Comparison of ENCODE assay signal across 8 mouse cellular contexts in the genomic region with DNA sequence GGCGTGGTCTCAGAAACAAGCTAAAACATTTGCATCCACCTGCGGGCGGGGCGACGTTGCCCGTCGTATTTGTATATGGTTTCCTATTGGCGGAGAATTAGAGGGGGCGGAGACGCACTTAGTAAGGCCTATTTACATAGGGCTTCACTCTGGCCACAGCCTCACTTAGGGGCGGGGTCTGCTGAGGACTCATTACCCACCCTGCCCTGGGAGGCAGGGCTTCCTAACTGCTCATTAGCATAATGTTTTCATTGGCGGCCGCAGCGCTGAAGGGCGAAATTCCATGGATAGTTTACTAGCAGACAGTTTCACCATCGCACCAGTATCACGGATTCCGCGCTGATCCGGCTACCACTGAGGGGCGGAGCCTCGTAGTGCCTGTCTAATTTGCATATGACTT. TPM values are rescaled to one million over a fixed set of nuclear protein-coding genes. Genes with fewer than 3 reads are reported as not detected.
DNase-seq lines count a peak whose midpoint lies in the region; ATAC-seq and TF ChIP-seq lines count a peak whose summit lies in the region.

No protein-coding gene starts in this region.

- peak; percentile 91 to 94 for DNase-seq in CD8-positive naive resting alpha-beta T cell, adult 2 months (ENCODE audit: low read depth in 2 of 2, low spot score in 2 of 2)
- peak; percentile 95 for DNase-seq in c-Kit-positive CD71-negative TER-119-negative erythroid progenitor cells, embryonic 14.5 days (ENCODE audit: low read depth)
- DNase-seq in forebrain, embryonic 10.5 days (ENCODE audit: extremely low spot score, low spot score), result peak; percentile 95
- DNase-seq in kidney, postnatal 25 days, result peak; percentile 99
- DNase-seq in liver, embryonic 14.5 days (ENCODE audit: low read depth in 3 of 3, low spot score in 3 of 3), result peak; percentile 98 to 99 (median 99)
- peak; percentile 95 for DNase-seq in neural tube, embryonic 11.5 days (ENCODE audit: low spot score)
- peak; percentile 94 for DNase-seq in stomach, postnatal 0 days (ENCODE audit: low spot score)

- no peak; the same call in 1 of the 2 replicates for TF ChIP-seq CTCF in liver, embryonic 14.5 days (IDR thresholded peaks at IDR 0.05; ENCODE audit: low read depth)
- TF ChIP-seq CTCF in stomach, postnatal 0 days (IDR thresholded peaks at IDR 0.05; ENCODE audit: low read depth), result no peak

- peaks cover 26% of the 10 kb centered on the region for H3K36me3 ChIP-seq in forebrain, embryonic 10.5 days (replicated peaks)
- no peaks in the 10 kb centered on the region for H3K36me3 ChIP-seq in heart, embryonic 15.5 days
- H3K36me3 ChIP-seq in liver, embryonic 14.5 days (replicated peaks; ENCODE audit: control insufficient read depth, insufficient read depth, low read depth), result no peaks in the 10 kb centered on the region
- H3K36me3 ChIP-seq in neural tube, embryonic 11.5 days (ENCODE audit: control insufficient read depth, insufficient read depth, low read length), result 0 out of 2 replicates have a peak, but pooled peaks cover under 1% of the 10 kb centered on the region
- H3K36me3 ChIP-seq in stomach, postnatal 0 days (ENCODE audit: control insufficient read depth, insufficient read depth, low read length), result no peaks in the 10 kb centered on the region

- no peaks in the 10 kb centered on the region for H3K9me3 ChIP-seq in forebrain, embryonic 10.5 days
- no peaks in the 10 kb centered on the region for H3K9me3 ChIP-seq in heart, embryonic 15.5 days (replicated peaks)
- H3K9me3 ChIP-seq in liver, embryonic 14.5 days (ENCODE audit: control insufficient read depth, low read length), result no peaks in the 10 kb centered on the region
- H3K9me3 ChIP-seq in neural tube, embryonic 11.5 days (ENCODE audit: control insufficient read depth, low read length), result no peaks in the 10 kb centered on the region
- H3K9me3 ChIP-seq in stomach, postnatal 0 days (ENCODE audit: control insufficient read depth, low read length), result no peaks in the 10 kb centered on the region

- H3K4me2 ChIP-seq in heart, embryonic 15.5 days, result peak overlapping the region; percentile 75
- peak overlapping the region; percentile 97 for H3K4me2 ChIP-seq in liver, embryonic 14.5 days (ENCODE audit: low read depth)
- peak overlapping the region; percentile 79 for H3K4me2 ChIP-seq in neural tube, embryonic 11.5 days (ENCODE audit: low read depth)
- H3K4me2 ChIP-seq in stomach, postnatal 0 days (replicated peaks; ENCODE audit: low read depth), result peak overlapping the region; percentile 90

- under 1% methylated on average over 22 of the region's 22 CpGs for WGBS in forebrain, embryonic 10.5 days
- under 1% methylated on average over 22 of the region's 22 CpGs for WGBS in heart, embryonic 15.5 days
- WGBS in liver, embryonic 14.5 days (ENCODE audit: insufficient replicate concordance), result under 1% methylated on average over 22 of the region's 22 CpGs
- under 1% methylated on average over 22 of the region's 22 CpGs for WGBS in neural tube, embryonic 11.5 days
- WGBS in stomach, postnatal 0 days, result under 1% methylated on average over 22 of the region's 22 CpGs

- peak overlapping the region; percentile 80 for H3K4me3 ChIP-seq in forebrain, embryonic 10.5 days
- peak overlapping the region; percentile 74 for H3K4me3 ChIP-seq in heart, embryonic 15.5 days
- H3K4me3 ChIP-seq in liver, embryonic 14.5 days (ENCODE audit: insufficient read depth in 1 of 2, low read depth in 2 of 2, low read length in 2 of 2), result peak overlapping the region; percentile 92 to 97
- H3K4me3 ChIP-seq in neural tube, embryonic 11.5 days (ENCODE audit: low read depth, low read length), result peak overlapping the region; percentile 86
- H3K4me3 ChIP-seq in stomach, postnatal 0 days (ENCODE audit: low read depth, low read length), result peak overlapping the region; percentile 65

- peak; percentile 92 for ATAC-seq in heart, embryonic 15.5 days (replicated peaks; ENCODE audit: insufficient number of reproducible peaks, insufficient read depth, low FRiP score, low read depth)
- peak; percentile 84 for ATAC-seq in liver, embryonic 14.5 days (ENCODE audit: insufficient read depth)
- ATAC-seq in neural tube, embryonic 11.5 days (ENCODE audit: insufficient read depth, low FRiP score, low TSS enrichment), result peak; percentile 94
- ATAC-seq in stomach, postnatal 0 days (ENCODE audit: low FRiP score, low TSS enrichment), result peak; percentile 91

- no peak for TF ChIP-seq EP300 in liver, embryonic 14.5 days (IDR thresholded peaks at IDR 0.05; ENCODE audit: low read depth)
- no peak for TF ChIP-seq EP300 in stomach, postnatal 0 days (optimal IDR thresholded peaks at IDR 0.05)

- peak overlapping the region; percentile 92 for H3K9ac ChIP-seq in heart, embryonic 15.5 days
- H3K9ac ChIP-seq in liver, embryonic 14.5 days (replicated peaks), result peak overlapping the region; percentile 96
- peak overlapping the region; percentile 55; the same call in 1 of the 2 replicates for H3K9ac ChIP-seq in neural tube, embryonic 11.5 days (ENCODE audit: low read length)
- peak overlapping the region; percentile 92 for H3K9ac ChIP-seq in stomach, postnatal 0 days (ENCODE audit: low read length)

- peaks cover 73% of the 10 kb centered on the region for H3K4me1 ChIP-seq in forebrain, embryonic 10.5 days
- H3K4me1 ChIP-seq in heart, embryonic 15.5 days (replicated peaks), result peaks cover 61% of the 10 kb centered on the region
- H3K4me1 ChIP-seq in liver, embryonic 14.5 days (replicated peaks; ENCODE audit: control insufficient read depth in 2 of 2, insufficient read depth in 2 of 2, low read length in 1 of 2), result peaks cover 31 to 42% of the 10 kb centered on the region in 2 experiments
- H3K4me1 ChIP-seq in neural tube, embryonic 11.5 days (ENCODE audit: control insufficient read depth, insufficient read depth, low read length), result peaks cover 20% of the 10 kb centered on the region
- peaks cover 8% of the 10 kb centered on the region for H3K4me1 ChIP-seq in stomach, postnatal 0 days (replicated peaks; ENCODE audit: control insufficient read depth, insufficient read depth)

- H3K27me3 ChIP-seq in forebrain, embryonic 10.5 days (ENCODE audit: poor library complexity, severe bottlenecking), result peaks cover 38% of the 10 kb centered on the region
- no peaks in the 10 kb centered on the region for H3K27me3 ChIP-seq in heart, embryonic 15.5 days
- peaks cover 21% of the 10 kb centered on the region for H3K27me3 ChIP-seq in liver, embryonic 14.5 days (ENCODE audit: control insufficient read depth, insufficient read depth, low read length)
- peaks cover 28% of the 10 kb centered on the region for H3K27me3 ChIP-seq in neural tube, embryonic 11.5 days (ENCODE audit: control insufficient read depth, insufficient read depth, low read length)
- H3K27me3 ChIP-seq in stomach, postnatal 0 days (ENCODE audit: control insufficient read depth, insufficient read depth, low read length), result no peaks in the 10 kb centered on the region

- H3K27ac ChIP-seq in forebrain, embryonic 10.5 days, result peak overlapping the region; percentile 92
- peak overlapping the region; percentile 92 for H3K27ac ChIP-seq in heart, embryonic 15.5 days
- H3K27ac ChIP-seq in liver, embryonic 14.5 days, result peak overlapping the region; percentile 97
- H3K27ac ChIP-seq in neural tube, embryonic 11.5 days (ENCODE audit: low read depth, low read length), result peak overlapping the region; percentile 87
- H3K27ac ChIP-seq in stomach, postnatal 0 days (replicated peaks), result peak overlapping the region; percentile 98

RNA-seq across cellular contexts. Expression of a gene that starts 0.7 kb away (rescaled TPM):
- 8.4 and 9.6 TPM in 2 replicates for polyA plus RNA-seq in forebrain, embryonic 10.5 days (2016; fragmentation: Nextera tagmentation; extraction: Ambion mirVana)
- polyA plus RNA-seq in heart, embryonic 15.5 days (2015; fragmentation: Nextera tagmentation; extraction: Ambion mirVana), result 16.2 and 19.6 TPM in 2 replicates
- 59.7 and 79.7 TPM in 2 replicates for polyA plus RNA-seq in liver, embryonic 14.5 days (2012; rRNA removed)
- 5.9 and 8.6 TPM in 2 replicates for polyA plus RNA-seq in liver, embryonic 14.5 days (2014; fragmentation: Nextera tagmentation; extraction: Ambion mirVana)
- 16.1 and 17.7 TPM in 2 replicates for polyA plus RNA-seq in neural tube, embryonic 11.5 days (2014; fragmentation: Nextera tagmentation; extraction: Ambion mirVana)
- 18.5 and 19.1 TPM in 2 replicates for polyA plus RNA-seq in stomach, postnatal 0 days (2015; fragmentation: Nextera tagmentation; extraction: Ambion mirVana)

RNA-seq across cellular contexts. Expression of a gene that starts 3.5 kb away (rescaled TPM):
- 222 and 226 TPM in 2 replicates for polyA plus RNA-seq in forebrain, embryonic 10.5 days (2016; fragmentation: Nextera tagmentation; extraction: Ambion mirVana)
- polyA plus RNA-seq in heart, embryonic 15.5 days (2015; fragmentation: Nextera tagmentation; extraction: Ambion mirVana), result 208 and 243 TPM in 2 replicates
- polyA plus RNA-seq in liver, embryonic 14.5 days (2012; rRNA removed), result 14.3 and 15.8 TPM in 2 replicates
- 33.8 and 39.7 TPM in 2 replicates for polyA plus RNA-seq in liver, embryonic 14.5 days (2014; fragmentation: Nextera tagmentation; extraction: Ambion mirVana)
- polyA plus RNA-seq in neural tube, embryonic 11.5 days (2014; fragmentation: Nextera tagmentation; extraction: Ambion mirVana), result 167 and 187 TPM in 2 replicates
- 236 and 245 TPM in 2 replicates for polyA plus RNA-seq in stomach, postnatal 0 days (2015; fragmentation: Nextera tagmentation; extraction: Ambion mirVana)

RNA-seq across cellular contexts. Expression of a gene that starts 11.4 kb away (rescaled TPM):
- 2.9 and 3.1 TPM in 2 replicates for polyA plus RNA-seq in forebrain, embryonic 10.5 days (2016; fragmentation: Nextera tagmentation; extraction: Ambion mirVana)
- polyA plus RNA-seq in heart, embryonic 15.5 days (2015; fragmentation: Nextera tagmentation; extraction: Ambion mirVana), result 2.1 and 3.9 TPM in 2 replicates
- polyA plus RNA-seq in liver, embryonic 14.5 days (2012; rRNA removed), result 11.2 and 12.7 TPM in 2 replicates
- 4.9 and 6.0 TPM in 2 replicates for polyA plus RNA-seq in liver, embryonic 14.5 days (2014; fragmentation: Nextera tagmentation; extraction: Ambion mirVana)
- polyA plus RNA-seq in neural tube, embryonic 11.5 days (2014; fragmentation: Nextera tagmentation; extraction: Ambion mirVana), result 4.3 and 7.0 TPM in 2 replicates
- 2.6 and 3.2 TPM in 2 replicates for polyA plus RNA-seq in stomach, postnatal 0 days (2015; fragmentation: Nextera tagmentation; extraction: Ambion mirVana)

RNA-seq across cellular contexts. Expression of a gene that starts 14.4 kb away (rescaled TPM):
- polyA plus RNA-seq in forebrain, embryonic 10.5 days (2016; fragmentation: Nextera tagmentation; extraction: Ambion mirVana), result 0.20 and 0.31 TPM in 2 replicates
- polyA plus RNA-seq in heart, embryonic 15.5 days (2015; fragmentation: Nextera tagmentation; extraction: Ambion mirVana), result 0.24 and 0.28 TPM in 2 replicates
- 0.01 and 0.03 TPM in 2 replicates for polyA plus RNA-seq in liver, embryonic 14.5 days (2012; rRNA removed)
- polyA plus RNA-seq in liver, embryonic 14.5 days (2014; fragmentation: Nextera tagmentation; extraction: Ambion mirVana), result 0.13 TPM in 1 of 2 replicates, not detected in the other
- polyA plus RNA-seq in neural tube, embryonic 11.5 days (2014; fragmentation: Nextera tagmentation; extraction: Ambion mirVana), result 0.16 and 0.30 TPM in 2 replicates
- polyA plus RNA-seq in stomach, postnatal 0 days (2015; fragmentation: Nextera tagmentation; extraction: Ambion mirVana), result 0.17 and 0.18 TPM in 2 replicates

RNA-seq across cellular contexts. Expression of a gene that starts 24.9 kb away (rescaled TPM):
- 165 and 167 TPM in 2 replicates for polyA plus RNA-seq in forebrain, embryonic 10.5 days (2016; fragmentation: Nextera tagmentation; extraction: Ambion mirVana)
- 56.7 and 66.6 TPM in 2 replicates for polyA plus RNA-seq in heart, embryonic 15.5 days (2015; fragmentation: Nextera tagmentation; extraction: Ambion mirVana)
- 22.3 and 24.7 TPM in 2 replicates for polyA plus RNA-seq in liver, embryonic 14.5 days (2012; rRNA removed)
- 58.4 TPM in 2 replicates for polyA plus RNA-seq in liver, embryonic 14.5 days (2014; fragmentation: Nextera tagmentation; extraction: Ambion mirVana)
- polyA plus RNA-seq in neural tube, embryonic 11.5 days (2014; fragmentation: Nextera tagmentation; extraction: Ambion mirVana), result 115 TPM in 2 replicates
- polyA plus RNA-seq in stomach, postnatal 0 days (2015; fragmentation: Nextera tagmentation; extraction: Ambion mirVana), result 46.9 and 50.3 TPM in 2 replicates

Comparison
In these comparisons a context has a peak if more than half of its experiments do, and no peak if none do; other contexts are left out.
1. Peak in every context shown above with its lines: DNase-seq, ATAC-seq, H3K4me3 ChIP-seq and H3K27ac ChIP-seq.